Mouse (Mus musculus) thymus, postnatal 4 days (tissue): ENCODE measurements around the gene Mogat2.

Source experiments
- DNase-seq: peaks from one replicate; pipeline ENCODE4 v3.0.0; 2021

Gene Mogat2

GRCm38 (mm10) chr7:99234916-99235315 lies 3.5 kb downstream of the Mogat2 start:
- no peak for DNase-seq

- peak; percentile 48 for DNase-seq
Measured at GRCm38 (mm10) chr7:99232571-99232970, 5.8 kb downstream of the Mogat2 start.

- no peak for DNase-seq
Measured at GRCm38 (mm10) chr7:99230061-99230747, 8.2 kb downstream of the Mogat2 start.

GRCm38 (mm10) chr7:99229411-99229810 lies 9.0 kb downstream of the Mogat2 start:
- DNase-seq, result peak; percentile 40

DNA sequence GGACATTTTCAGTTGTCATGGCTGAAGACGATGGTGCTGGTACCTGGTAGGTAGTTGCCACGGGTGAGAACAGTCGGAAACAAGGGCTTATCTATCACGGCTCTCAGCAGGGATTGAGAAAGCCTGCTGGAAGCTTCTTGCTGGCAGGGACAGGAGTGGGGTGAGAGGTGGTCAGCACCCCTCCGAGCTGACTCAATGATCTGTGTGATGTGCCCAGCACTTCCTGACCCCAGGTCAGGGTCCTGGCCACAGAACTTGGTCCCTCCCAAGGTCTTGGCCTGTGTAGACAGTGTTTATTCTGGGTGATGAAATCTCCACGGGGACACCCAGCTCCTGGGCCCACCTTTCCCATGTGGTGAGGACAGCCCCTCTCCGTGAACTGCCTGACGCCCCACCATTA lies 9.6 kb downstream of the Mogat2 start:
- DNase-seq, result no peak

GRCm38 (mm10) chr7:99227267-99227666 lies 11.2 kb downstream of the Mogat2 start:
- no peak for DNase-seq

DNA sequence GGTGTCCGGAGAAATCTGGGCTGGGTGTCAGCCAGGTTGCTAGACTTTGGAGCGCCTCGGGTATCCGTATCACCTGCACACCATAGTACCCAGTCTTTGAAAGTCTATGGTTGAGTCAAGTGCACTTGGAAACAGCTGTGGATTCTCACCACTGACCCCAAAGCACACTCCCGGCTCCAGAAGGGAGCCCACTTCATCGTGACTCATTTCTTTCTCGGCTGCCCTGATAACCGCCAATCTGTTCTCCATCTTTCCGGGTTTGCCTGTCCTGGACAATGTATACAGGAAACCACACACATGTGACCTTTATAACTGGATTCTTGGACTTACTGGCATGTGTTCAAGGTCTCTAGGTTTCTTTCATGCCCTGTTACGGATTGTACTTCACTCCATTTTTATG lies 11.8 kb downstream of the Mogat2 start:
- no peak for DNase-seq

DNA sequence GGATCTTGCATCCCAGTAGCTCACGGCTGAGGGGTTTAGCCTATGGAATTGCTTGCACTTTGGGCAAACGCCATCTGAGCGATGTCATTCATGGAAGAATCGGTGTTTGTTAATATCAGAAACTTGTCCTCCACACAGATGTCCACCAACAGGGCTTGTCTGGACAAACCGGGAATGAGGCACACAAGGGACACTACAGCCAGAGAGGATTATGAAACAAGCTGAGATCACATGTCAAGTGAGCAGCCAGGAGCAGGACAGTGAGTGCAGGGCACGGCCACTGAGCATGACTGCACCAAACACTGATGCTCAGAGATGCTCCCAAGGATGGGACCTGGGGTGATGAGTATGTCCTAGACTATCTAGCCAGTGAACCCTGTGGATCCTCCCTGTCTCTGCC lies 13.0 kb downstream of the Mogat2 start:
- no peak for DNase-seq

DNA sequence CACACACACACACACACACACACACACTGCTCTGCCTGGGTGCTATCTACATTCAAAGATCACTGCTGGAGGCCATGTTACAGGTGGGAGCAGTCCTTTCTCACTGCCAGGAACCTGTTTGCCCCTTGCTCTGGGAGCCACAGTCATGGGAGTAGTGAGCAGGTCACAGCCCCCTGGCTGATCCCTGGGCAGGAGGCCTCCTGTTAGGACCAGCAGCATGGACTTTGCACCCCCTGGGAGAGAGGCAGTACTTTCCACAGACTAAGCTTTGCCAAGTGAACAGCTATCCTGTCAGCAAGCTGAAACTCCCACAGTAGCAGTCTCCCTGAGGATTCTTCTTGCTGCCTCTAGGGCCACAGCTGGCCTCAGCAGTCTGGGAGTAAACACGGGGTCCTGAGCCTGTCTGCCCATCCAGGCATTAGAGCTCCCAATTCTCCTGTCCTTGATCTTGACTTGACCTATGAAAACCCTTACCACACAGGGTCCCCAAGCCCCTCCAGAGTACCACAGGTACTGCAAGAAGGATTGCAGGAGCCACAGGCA lies 13.7 kb downstream of the Mogat2 start:
- no peak for DNase-seq

DNA sequence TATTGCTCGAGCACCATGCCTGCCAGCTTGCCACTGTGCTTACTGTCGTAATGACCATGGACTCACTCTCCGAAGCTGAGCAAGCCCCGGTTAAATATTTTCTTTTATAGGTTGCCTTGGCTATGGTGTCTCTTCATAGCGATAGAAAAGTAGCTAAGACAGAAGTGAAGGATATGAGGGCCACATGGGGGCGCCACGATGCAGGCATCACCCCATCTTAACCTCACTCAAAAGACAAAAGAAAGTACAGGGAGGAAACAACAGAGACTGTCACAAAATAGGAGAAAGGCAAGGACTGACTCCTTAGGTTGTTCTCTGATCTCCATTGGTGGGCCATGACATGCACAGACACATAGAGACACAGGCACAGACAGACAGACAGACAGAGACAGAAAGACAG lies 14.2 kb downstream of the Mogat2 start:
- DNase-seq, result peak; percentile 48

DNA sequence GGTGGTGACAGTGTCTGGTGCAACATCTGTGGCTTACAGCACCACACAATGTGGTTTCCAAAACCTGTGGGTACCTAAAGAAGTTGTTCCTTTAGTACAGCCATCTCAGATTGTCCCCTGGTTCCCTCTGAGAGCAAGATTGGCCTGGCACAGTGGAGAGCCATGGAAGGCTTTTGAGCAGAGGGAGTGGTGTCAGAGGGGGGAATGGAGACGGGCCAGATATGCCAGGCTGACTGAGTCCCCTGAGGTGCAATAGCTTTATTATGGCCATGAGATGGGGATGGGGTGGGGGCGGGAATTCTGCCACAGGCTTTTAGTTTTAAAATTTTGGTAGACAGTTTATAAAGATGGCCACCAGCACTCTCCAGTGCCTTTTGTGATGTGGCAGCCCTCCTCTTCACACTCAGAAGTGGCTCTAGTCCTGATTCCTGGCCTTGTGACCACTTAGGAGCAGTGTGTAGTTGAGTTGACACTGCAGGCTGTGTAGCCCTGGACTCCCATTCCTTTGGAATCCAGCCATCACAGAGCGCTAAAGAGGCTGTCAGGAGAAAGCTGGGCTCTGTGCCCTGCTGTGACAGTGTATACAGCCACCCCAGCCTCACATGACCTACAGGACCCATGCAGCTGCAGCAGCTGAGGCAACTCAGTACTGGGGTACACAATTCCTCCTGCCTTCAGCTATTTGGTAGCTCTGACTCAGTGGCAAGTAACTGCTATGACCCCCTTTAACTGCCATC lies 20.9 kb downstream of the Mogat2 start:
- no peak for DNase-seq

DNA sequence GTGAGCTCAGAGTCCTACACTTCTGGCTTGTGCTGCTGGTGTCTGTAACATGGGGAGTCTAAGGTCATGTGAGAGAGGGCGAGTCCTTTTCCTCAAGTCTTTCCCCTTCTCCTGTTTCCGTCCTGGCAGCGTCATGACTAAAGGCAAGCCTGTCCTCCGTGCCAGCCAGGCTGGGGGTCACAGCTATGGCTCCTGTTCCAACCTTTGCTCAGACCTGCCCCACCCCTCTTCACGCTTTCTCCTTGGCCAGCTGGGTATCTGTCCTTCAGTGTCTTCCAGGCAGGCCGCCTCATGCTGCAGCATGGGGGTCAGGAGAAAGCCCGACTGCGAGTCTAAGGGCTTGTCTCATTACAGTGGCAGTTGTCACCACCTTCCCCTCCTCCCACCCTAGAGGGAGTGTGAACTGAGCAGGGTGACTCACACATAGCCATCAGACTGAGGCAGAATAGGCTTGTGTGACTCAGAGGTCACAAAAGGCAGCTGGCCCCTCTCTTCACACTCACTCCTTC lies 23.0 kb downstream of the Mogat2 start:
- DNase-seq, result no peak

- no peak for DNase-seq
Measured at GRCm38 (mm10) chr7:99214621-99215185, 23.7 kb downstream of the Mogat2 start.

DNA sequence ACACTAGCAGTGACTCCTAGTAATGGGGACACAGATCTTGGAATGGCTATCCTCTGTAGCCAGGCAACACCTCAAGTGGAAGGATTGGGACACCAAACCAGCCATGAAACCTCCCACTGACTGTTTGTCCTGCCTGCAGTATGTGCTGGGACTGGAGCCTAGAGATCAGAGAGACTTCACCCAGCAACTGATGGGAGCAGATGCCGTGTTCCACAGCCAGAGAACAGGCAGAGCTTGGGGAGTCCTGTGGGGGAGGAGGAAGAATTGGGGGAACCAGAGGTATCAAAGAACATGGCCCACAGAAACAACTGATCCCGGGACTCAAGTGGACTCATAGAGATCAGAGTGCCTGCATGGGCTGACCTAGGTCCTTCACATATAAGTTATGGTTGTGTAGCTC lies 24.7 kb downstream of the Mogat2 start:
- no peak for DNase-seq

GRCm38 (mm10) chr7:99213056-99213455 lies 25.4 kb downstream of the Mogat2 start:
- DNase-seq, result no peak

DNA sequence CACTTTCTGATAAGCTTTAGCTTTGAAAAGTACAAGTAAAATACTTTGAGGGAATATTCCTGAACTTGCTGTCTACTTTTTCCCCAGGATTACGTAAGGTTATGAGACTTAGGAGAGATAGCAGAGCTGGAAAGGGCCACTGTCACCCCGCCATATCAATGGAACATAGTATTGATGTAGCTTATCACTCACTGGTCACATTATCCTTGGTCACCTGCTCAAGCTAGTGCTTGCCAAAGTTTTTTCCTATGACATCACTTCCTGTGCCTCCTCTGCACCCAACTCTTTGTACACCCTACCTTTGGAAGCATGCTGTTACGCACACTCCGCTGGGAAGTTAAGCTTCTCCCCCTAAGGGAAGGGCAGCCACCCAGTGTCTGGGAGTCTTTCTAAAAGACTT lies 29.7 kb downstream of the Mogat2 start:
- DNase-seq, result no peak

- no peak for DNase-seq
Measured at GRCm38 (mm10) chr7:99206364-99206763, 32.1 kb downstream of the Mogat2 start.

- DNase-seq, result no peak
Measured at GRCm38 (mm10) chr7:99202163-99202562, 36.3 kb downstream of the Mogat2 start.

DNA sequence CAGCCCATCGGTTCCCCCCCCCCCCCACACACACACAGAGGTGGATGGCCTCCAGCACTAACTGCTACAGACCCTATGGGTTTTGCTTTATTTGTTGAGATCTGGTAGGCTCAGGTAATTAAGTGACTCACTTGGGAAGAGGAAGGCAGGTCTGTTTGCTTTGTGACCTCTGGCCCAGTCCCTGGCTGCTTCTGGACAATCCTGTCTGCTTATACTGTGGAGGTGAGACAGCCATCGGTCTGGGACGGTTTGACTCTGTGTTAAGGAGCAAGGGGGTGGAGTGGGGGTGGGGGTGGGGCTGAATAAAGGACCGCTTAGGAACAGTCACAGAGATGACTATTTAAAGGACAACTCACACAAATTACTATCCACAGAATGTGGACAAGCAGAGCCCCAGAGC lies 38.1 kb downstream of the Mogat2 start:
- no peak for DNase-seq

DNA sequence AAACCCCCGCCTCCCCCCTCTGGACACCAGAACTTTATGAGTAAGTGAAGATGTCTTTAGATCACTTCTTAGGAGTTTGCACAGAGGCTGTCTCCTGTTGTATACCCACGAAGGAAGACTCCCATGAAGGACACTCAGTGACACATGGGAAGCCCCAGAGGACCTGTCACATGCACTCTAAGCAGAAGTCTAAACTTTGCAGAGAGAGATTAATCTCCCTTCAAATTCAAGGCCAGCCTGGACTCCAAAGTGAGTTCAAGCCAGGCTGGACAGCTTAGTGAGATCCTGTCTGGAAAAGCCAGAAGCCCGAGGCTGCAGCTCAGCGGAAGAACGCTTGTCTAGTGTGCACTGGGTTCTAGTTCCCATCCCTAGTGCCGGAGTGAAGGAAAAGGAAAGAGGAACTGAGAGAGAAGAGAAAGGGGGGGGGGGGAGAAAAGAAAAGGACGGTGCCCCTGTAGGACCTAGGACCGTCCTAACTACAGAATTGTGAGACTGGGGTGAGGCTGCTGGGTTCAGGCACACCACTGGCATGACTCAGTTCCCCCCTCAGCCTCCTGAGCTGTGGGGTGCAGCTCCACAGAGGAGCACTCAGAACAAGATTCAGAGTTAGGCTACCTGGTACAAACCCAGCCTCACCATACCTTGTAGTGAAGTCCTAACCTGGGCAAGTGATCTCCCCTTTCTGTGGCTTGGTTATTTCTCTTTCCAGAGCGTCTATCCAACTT lies 38.8 kb downstream of the Mogat2 start:
- no peak for DNase-seq

DNA sequence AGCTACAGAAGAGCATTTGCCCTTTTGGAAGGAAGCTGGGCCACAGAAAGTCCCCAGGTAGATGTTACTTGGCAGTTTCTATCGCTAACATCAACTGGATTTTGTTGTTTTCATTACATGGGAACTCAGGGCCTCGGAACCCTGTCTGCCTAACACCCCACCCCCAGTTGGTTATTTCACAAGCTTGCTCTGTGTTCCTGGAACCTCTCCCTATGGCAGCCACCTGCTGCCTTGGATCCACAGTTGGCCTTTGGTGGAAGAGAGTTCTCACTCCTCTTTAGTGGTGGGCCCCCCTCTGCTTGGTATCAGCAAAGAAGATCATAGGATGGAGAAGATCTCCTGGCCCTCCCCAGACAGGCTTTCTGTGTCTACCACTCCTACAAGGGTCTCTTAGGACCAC lies 39.6 kb downstream of the Mogat2 start:
- DNase-seq, result no peak

DNA sequence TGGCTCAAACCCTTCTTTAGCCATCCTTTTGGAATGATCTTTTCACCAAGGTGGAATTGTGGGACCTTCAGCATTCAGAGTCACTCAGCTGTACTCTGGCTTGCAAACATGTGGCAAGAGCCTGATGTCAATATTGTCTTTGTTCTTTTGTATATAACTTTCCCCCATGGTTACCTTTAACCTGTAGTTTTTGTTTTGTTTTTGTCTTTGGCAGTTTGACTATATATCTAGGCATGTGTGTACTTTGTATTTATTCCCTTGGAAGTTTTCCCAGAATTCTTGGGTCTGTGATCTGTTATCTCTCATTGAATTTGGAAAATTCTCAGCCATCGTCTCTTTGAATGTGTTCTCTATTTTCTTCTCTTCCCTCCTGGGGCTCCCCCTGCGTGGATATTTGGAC lies 43.9 kb downstream of the Mogat2 start:
- DNase-seq, result no peak

- DNase-seq, result no peak
Measured at GRCm38 (mm10) chr7:99193926-99194325, 44.5 kb downstream of the Mogat2 start.
